Mouse (Mus musculus) lung, adult 2 months (tissue): ENCODE measurements around the gene Glipr1l1.

Experiments used
- CTCF ChIP-seq: fragments of 200-500 bp; IDR thresholded peaks from 2 replicates; pipeline ENCODE4 v1.5.1; 2011; ENCODE audit warnings: mild to moderate bottlenecking, low read length, control low read depth; ENCODE audit not compliant: insufficient read depth
- POLR2A ChIP-seq: fragments of 200-500 bp; IDR thresholded peaks from 2 replicates; pipeline ENCODE4 v1.6.1; 2011; ENCODE audit warnings: low read depth, mild to moderate bottlenecking, control low read depth, low read length, borderline replicate concordance; ENCODE audit errors: extremely low read depth

GRCm38 (mm10) chr10:112080044-112080443 lies 20.1 kb downstream of the Glipr1l1 start:
- TF ChIP-seq CTCF (no peak), POLR2A (no peak)
